Mouse (Mus musculus): ENCODE data around the gene Gm29423. TPM values are rescaled to one million over a fixed set of nuclear protein-coding genes. Genes with fewer than 3 reads are reported as not detected.
"Not testable (repeated sequence)": the region's sequence is repeated elsewhere in the genome, so short reads cannot be mapped to it uniquely, and the experiment has no call there.

The Gm29423 gene
- not detected for total RNA-seq (2021)
- long read RNA-seq, experiment 1 = 0 reads
- long read RNA-seq, experiment 2 = 0 reads

- DNase-seq (ENCODE audit: low spot score) = not testable (repeated sequence)
Observed at GRCm38 (mm10) chrY:70303187-70303586, at the start of gene Gm29423, which contains the start of gene Gm29644. Gene Gm29423, minus strand, starts transcription at chrY:70303287. Gene Gm29644, minus strand, starts transcription at chrY:70303343.

GRCm38 (mm10) chrY:70273542-70273941, 29.5 kb downstream of the Gm29423 start, which contains the start of gene Gm21118:
Gene Gm21118, minus strand, starts transcription at chrY:70273642.
- DNase-seq (ENCODE audit: low spot score) = not testable (repeated sequence)

Other genes with a start within 250 kb of the Gm29423 start
- gene Gm21118, start 29.6 kb downstream of the Gm29423 start, total RNA-seq (2021) = not detected
- not detected for gene Gm29644, start 56 bp upstream of the Gm29423 start, total RNA-seq (2021)
- gene Gm20888, start 138.6 kb upstream of the Gm29423 start, total RNA-seq (2021) = not detected

Measured in gastrocnemius, adult 18-20 months (tissue).